Mouse (Mus musculus) G1E (cell line): Measurements from ENCODE around the gene Gm21987.

Experiments used
- CTCF ChIP-seq: IDR thresholded peaks from 2 replicates; pipeline ENCODE4 v1.5.1; 2012; ENCODE audit warnings: low read depth, low read length, inconsistent platforms, mixed read lengths
- GATA1 ChIP-seq: IDR thresholded peaks from 2 replicates; pipeline ENCODE4 v1.6.1; 2012; ENCODE audit warnings: borderline replicate concordance, low read length, inconsistent platforms, mixed read lengths
- POLR2AphosphoS5 ChIP-seq: IDR thresholded peaks from 2 replicates; pipeline ENCODE4 v1.6.1; 2012; ENCODE audit warnings: low read depth, low read length, inconsistent platforms; ENCODE audit not compliant: insufficient replicate concordance

- TF ChIP-seq GATA1 = no peak
- TF ChIP-seq POLR2AphosphoS5 = no peak
- TF ChIP-seq CTCF = no peak
Measured at GRCm38 (mm10) chr16:38362493-38363255, 15.8 kb downstream of the Gm21987 start.
